Mouse (Mus musculus) left cerebral cortex, postnatal 25 days (tissue): Measurements from ENCODE around the gene Fbn1. TPM values are rescaled to one million over a fixed set of nuclear protein-coding genes. Genes with fewer than 3 reads are reported as not detected.
A peak's percentile ranks its signal among the peaks of the same experiment; 100 is the strongest.

ENCODE experiments used
- DNase-seq, 2 experiments: peaks; one replicate each; pipeline ENCODE4 v3.0.0; 2022; ENCODE audit warnings: low spot score in 2 of 2, mixed read lengths in 1 of 2
- intact Hi-C: fragments of 180-260 bp; cut with DNase I; formaldehyde crosslinking; loops from one replicate; pipeline ENCODE4 v1.15.1; 2025
- total RNA-seq, 2 experiments: library from RNA; stranded (reverse); gene quantifications; 2 replicates each; pipeline ENCODE4 v1.2.3; 2021

The Fbn1 gene
- 1 to 10 TPM; 4.7 to 5.4 TPM for total RNA-seq

DNA sequence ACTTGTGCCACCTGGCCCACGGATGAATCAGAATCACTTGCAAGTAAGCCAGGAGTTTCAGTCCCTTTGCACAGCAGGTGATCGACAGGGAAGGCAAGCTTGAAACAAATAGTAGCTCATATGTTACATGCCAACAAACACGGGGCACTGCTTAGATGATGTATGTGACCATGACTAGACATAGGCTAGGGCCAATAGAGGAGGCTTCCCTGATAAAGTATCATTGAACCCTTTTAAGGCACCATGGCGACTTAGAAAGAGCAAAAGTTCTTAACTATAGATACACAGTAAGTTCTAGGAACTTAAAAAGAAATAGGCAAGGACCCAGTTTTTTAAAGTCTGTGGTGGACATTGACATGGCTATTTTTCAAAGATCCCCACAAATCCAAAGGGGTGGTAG is at the start of gene Fbn1:
TSS of gene Fbn1 (minus strand) at position 101 of the 400 bp plus-strand sequence.
- intact Hi-C loops: no loop called here
- no peak for DNase-seq

DNA sequence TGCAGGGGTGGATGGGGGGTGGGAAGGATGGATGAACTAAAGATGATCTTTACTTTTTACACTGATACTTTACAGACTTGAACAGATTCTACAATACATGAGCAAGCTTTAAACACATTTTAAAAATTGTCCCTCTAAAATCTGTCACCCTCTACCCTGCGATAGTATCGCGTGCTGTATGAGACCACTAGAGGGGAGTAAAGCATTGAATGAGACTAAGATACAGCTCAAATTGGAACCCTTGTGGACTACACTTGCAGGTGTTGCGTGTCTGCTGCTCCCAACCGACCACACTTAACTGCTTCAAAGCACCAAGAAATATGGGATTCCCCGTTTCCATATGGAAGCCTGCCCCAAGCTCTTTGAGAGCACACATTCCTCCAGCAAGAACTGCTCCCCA is 48.0 kb upstream of the Fbn1 start:
- DNase-seq: no peak
- intact Hi-C loops: no loop called here

DNA sequence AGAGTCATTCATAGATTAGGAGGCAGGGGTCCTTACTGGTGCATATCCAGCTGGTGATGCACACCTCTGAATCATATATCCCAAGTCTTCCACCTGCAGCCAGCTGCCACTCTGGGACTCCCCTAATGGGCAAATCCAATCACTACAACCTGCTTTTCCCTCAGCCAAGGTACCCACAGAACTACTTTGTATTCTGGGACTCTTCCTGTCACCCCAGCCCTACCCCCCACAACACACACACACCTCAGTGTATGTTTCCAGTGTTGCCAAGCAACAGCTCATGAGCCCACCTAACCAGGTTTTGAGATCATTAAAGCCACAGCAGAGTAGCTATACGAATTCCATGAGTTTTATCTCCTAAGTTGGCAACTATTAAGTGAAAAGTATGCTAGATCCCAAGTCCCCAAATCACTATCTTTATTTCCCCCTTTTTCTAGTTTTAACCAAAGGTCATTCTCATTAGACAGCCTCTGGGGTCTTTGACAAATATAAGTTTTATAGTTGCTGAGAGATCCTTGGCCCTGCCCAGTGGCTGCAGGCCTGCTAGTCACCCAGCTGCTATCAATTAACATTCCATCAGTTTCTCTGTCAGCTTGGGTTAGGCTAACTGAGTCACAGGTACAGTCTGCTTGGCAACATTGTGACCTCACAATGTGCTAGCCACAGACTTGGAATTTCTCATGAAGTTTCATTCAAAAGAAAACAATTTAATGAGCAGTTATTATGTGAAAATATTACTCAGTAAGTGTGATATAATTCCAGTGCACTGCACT is 41.2 kb upstream of the Fbn1 start:
- DNase-seq: no peak
- intact Hi-C loops: no loop called here

DNA sequence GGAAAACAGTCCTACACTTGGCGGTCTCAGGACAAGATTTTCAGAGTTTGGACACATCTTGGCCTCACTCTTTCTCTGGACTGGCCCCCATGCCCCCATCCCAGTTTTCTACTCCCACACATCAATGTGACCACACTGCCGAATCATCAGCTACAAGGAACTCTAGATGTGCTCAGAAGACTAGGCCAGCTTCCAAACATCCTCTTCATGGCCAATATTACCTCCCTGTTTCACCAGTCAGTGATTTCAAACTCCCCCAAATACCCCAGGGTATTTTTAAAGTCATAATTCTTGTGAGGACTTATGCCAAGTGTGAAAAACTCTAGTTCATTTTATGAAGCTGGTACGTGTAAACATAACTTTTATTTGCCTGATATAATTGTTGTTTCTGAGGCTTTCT is 37.2 kb upstream of the Fbn1 start:
- DNase-seq: no peak
- intact Hi-C loops: no loop called here

DNA sequence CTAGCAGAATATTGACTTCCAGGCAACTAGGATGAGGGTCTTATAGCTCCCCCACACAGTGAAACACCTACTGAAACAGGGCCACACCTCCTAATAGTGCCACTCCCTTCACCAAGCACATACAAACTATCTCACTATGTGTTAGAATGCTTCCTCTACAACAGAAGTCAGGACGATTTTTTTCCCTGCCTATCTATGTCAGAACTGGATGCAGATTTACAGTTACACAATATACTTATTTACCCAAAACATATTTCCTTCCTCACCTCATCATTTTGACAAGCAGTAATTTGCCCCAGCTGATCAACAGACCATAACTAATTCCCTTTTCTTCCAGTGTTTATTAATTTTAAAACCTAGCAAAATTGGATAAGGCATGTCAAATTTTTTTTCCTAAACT is 35.9 kb upstream of the Fbn1 start:
- DNase-seq: no peak
- intact Hi-C loops: no loop called here

DNA sequence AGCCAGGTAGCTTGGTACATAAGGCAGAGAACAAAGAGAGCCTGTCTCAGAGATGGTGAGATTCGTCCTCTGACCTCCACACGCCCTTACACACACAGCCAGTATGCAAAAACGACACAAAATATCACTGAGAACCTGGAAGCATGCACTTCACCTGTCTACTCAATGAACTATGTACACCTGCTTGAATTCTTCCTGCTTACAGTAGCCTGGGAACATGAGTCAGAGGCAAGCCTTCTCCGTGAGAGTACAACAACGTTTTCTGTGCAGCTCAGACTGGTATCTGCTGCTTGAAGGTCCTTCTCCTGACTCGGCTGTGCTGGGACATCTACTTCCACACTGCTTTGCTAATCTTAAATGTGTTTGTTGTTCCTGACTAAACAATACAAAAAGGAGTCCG is 33.7 kb upstream of the Fbn1 start:
- no peak for DNase-seq
- intact Hi-C loops: no loop called here

DNA sequence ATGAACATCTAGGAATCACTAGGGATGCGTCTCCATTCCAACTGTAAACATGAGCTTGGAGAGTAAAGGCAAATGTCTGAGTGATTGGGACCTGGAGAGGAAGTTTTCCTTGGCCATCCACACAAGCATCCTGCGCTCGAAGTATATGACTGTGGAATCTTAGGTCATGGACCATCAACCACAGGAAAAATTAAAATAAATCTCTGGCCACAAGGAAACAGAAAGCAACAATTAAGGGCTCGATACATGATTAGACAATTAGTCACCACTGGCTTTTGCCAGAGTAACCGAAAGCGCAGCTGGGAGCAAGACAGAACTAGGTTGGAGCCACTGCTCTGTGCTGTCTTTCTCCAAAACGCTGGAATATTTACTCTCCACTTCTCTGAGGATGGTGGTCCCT is 32.8 kb upstream of the Fbn1 start:
- DNase-seq: no peak
- intact Hi-C loops: no loop called here

DNA sequence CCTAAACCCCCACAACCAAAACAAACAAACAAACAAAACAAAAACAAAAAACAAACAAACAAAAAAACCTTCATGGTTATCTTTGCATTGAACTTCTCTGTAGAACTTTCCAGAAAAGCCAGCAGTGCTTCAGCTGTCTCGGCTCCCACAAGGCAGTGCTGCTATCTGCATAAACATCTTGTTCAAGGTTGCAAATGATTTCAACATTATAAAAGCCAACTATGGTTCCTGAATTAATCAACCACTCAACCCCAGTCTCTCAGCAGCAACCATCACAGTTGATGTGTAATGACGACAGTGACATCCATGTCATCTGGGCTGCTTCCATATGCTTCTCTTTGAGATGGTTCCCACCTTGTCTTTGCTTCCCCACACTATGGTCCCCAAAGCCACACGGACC is 31.8 kb upstream of the Fbn1 start:
- no peak for DNase-seq
- intact Hi-C loops: no loop called here

DNA sequence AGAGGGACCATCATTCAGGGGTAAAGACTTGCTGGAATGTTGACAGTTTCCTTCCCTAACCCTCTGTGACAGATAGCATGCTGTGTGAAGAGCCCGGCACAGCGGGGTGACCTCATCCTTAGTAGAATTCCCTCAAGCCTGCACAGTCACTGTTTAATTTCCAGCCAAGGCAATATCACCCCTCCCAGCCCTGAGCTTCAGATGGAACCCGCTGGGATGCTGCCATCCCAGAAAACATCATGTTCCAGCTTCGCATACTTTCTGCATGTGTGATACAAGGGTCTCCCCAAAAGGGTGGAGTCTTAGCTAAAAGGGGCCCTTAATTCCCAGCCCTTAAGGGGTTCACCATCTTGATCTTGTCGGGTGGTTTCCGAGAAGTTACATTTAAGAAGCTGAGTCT is 22.9 kb upstream of the Fbn1 start:
- no peak for DNase-seq

DNA sequence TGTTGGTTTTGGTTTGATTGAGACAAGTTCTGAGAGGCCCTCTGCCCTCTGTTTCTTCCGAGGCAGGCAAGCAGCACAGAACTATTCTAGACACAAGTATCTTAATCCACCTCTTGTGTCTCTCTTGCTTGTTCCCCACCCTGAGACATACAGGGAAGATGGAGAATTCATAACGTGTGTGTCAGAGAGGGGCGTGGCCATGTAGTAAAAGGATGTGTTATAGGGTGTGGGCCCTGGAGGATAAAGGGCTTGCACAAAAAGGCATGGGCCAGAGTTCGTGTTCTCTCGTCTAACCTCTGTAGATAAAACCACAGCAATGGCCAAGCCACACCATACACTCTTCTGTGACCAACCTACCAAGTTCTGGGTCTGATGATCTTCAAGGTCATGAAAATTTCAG is 18.8 kb upstream of the Fbn1 start:
- intact Hi-C loops: no loop called here

More for the DNA sequence above, 22.9 kb upstream of the Fbn1 start:
- intact Hi-C loops: no loop called here

DNA sequence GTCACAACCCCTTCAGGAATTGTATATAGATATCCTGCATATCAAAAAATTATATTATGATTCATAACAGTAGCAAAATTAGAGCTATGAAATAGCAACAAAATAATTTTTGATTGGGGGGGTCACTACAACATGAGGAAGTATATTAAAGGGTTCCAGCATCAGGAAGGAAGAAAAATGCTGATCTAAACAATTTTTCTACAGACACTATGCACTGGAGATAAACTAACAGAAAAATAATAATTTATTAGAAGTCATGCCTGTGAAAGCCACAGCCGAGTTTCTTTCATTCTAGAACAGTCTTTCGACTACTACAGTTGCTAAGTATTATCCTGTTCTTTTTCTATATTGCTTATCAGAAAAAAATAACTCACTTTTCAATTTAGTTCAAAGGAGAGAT is 17.7 kb upstream of the Fbn1 start:
- intact Hi-C loops: no loop called here
- DNase-seq: no peak

More for the DNA sequence above, 18.8 kb upstream of the Fbn1 start:
- DNase-seq: no peak

DNA sequence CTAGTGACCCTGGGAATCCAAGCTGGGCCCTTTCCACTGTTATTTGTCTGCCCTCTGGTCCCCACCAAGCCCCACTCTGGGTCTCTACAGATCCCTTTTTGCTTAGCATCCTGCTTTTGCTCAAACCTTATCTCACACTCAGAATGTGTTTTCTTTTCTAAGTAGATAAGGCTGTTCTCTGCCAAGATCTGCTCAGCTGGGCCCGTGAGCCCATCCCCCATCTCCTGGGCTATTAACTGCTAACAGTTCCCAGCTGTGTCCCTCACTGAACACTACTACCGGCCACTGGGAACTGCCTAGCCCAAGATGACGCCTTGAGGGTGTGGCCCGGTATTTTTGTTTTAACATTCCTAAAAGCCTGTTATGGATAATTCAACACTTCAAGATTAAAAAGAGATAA is 8.8 kb upstream of the Fbn1 start:
- intact Hi-C loops: no loop called here

DNA sequence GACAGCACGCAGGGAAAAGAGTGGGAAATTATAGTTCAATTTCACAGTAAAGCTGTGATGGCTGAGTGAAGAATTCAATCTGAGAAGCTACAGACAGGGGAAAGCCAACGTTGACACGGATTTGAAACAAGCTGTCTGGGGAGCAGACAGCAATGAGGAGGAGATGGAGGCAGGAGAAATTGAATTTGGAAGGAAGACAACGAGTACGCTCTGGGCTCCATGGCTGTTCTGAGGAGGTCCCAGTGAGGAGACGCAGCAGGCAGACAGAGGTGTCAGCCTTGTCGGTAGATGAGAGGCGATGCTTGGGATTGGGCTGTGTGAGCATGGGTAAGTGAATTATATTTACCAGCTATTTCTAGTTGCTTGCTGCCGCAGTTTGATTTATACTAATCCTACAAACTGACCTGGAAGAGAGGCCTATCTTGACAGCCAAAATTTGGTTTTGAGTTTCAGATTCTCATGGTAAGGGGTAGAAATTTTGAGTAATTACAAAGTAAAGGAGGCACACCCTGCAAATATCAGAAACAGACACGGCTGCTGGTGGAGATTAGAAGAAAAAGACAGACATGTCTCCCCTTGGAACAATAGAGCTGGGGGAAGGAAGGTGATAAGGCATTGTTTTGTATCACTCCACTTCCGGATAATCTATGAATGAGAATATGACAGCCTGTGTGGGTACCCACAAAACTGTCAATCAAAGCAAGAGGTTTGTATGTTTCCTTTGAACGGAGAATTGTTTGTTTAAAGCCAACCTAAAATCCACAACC is 7.7 kb upstream of the Fbn1 start:
- intact Hi-C loops: no loop called here
- DNase-seq: peak in 1 of 2 experiments; percentile 23

More for the DNA sequence above, 8.8 kb upstream of the Fbn1 start:
- DNase-seq: no peak

DNA sequence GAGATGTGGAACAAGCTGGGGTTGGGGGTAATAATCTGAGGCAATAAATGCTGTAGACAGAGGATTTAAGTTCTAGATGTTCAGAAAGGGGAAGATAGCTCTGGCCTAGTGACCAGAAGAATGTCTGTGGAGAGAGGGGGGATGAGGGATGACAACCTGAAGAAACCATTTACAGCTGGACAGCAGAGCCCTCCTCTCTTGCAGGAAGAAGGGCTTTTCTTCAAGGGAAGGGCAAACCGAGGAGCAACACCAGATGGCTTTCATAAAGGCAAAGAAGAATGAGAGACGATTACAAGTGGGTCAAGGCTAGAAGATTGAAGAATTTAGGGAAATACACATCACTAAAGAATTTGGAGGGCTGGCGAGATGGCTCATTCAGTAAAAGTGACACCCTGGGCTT is 6.6 kb upstream of the Fbn1 start:
- DNase-seq: no peak
- intact Hi-C loops: no loop called here

DNA sequence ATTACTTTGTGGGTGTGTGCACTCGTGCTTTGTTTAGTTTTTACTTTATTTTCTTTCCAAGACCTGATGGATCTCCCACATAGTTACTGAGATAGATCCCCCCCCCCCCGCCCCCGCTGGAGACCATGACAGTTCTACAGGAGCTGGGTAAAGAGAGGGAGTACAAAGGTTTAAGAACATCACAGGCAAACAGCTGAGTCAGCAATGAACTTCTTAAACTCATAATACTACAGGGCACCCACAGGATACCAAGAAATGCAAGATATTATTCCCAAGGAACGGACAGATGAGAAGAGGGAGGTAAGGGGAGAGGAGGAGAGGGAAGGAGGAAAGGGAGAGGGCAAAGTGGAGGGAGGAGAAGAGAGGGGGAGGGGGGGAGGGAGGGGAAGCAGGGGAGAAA is 4.8 kb upstream of the Fbn1 start:
- intact Hi-C loops: no loop called here
- DNase-seq: no peak

DNA sequence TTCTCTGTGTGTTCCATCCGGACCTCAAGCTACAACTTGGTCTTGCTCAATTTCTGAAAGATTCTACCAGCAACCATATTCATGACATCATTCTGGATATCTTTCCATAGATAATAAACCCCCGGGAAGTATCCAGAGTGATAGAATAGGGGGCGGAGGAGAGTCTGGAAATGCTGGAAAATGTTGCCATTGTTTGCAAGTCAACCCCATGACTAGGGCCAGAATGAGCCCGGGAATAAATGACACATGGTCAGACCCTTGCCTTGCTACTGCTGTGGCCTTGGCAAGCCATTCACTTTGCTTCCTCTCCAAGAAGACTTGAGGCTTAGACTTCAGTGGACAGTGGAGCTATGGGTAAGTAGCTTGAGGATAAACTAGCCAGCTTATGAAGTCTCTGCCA is 4.1 kb upstream of the Fbn1 start:
- DNase-seq: no peak
- intact Hi-C loops: no loop called here

DNA sequence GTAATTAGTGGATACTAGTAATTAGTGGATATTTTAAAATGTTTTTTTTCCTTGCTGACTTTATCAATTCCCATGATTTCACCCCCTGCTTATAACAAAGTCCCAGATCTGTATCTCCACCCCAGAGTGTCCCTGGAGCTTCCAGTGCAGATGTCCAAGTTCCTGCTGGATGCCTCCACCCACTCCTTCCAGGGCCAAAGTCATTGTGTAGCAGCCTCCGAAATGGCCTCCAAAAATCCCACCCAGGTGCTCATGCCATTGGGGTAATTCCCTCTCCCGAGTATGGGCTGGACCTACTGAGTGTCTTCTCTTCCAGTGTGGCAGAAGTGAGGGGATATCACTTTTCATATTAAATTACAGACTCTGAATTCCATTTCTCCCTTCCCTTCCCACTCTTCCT is 3.0 kb upstream of the Fbn1 start:
- intact Hi-C loops: no loop called here
- no peak for DNase-seq

DNA sequence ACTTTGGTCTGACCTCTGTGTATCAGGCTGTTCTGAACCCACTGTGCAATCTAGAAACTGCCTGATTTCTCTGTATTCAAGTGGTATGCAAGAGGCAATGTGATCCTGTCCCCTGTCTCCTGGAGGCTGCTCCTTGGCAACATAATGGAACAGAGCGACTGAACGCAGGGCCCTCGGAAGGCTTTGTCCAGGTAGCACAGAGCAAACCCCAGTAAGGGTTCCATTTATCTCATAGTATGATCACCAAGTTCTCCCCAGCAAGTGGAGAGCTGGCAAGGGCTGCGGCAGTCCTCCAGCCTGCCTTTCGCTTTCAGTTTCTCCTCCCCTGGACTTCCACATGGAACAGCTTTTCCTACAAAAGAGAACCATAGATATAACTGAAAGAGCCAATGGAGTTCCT is 588 bp upstream of the Fbn1 start:
- no peak for DNase-seq
- intact Hi-C loops: no loop called here

DNA sequence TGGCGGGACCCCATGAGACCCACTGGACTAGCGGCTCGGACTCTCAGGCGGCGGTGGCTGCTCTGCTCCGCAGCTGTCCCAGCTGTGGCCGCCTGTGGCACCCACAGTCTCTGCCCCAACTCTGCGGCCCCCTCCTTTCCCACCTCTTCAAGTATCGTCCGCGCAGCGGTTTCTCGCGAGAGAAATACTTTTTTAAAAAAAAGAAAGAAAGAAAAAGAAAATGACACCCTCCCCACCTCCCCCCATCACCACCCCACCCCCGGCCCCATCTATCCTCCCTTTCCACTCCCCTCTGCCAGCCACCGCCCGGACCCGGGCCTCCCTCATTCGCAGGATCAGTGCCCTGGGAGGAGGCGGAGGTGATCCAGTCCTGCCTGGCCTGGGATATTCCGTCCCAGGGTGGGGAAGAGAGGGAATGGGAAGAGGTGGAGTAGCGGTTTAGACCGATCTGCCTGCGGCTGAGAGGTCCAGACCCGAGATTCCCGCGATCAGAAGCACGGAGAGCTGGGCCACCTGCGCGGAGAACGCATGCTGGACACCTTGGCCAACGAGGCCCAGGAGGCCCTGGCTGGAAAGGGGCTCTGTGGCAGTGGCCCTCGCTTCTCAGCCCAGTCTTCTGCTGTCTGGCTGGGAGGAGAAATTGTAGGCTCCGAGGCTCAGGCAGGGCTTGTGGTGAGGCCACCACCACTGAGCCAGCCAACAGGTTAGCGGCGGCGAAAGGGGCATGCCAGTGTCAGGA is 1.3 kb downstream of the Fbn1 start:
- peak in 1 of 2 experiments; percentile 23 for DNase-seq

DNA sequence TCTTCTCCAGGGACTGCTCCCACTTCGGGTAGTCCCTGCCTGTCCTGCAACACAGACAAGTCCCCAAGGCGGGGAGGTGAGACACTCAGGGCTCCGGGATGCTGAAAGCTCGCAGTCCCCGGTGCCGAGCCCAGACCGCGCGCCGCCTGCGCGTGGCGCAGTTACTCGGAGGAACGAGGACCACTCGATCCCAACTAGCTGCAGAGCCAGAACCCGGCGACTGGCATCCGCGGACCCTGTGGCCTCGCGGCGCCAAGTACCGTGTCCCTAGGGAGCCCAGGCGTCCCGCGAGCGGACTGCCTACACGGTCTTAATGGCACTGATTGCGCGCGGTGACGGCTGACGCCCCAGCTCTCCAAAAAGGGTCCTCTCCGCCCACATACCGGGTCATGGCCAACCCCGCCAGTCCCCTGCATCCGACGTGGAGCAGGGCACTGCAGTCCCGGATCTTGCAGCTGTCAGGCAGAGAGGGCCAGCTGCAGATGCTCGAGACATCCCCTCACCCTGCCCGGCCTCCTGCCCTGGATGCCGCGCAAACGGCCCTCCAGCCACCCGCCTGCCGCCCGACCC is 2.0 kb downstream of the Fbn1 start:
- peak; percentile 43 to 54 for DNase-seq
- intact Hi-C loops: no loop called here

More for the DNA sequence above, 1.3 kb downstream of the Fbn1 start:
- intact Hi-C loops: no loop called here
